Mouse (Mus musculus): ENCODE measurements around the gene Olfr504. TPM values are rescaled to one million over a fixed set of nuclear protein-coding genes. Genes with fewer than 3 reads are reported as not detected.
"Not testable (repeated sequence)": the region's sequence is repeated elsewhere in the genome, so short reads cannot be mapped to it uniquely, and the experiment has no call there.

Olfr504 gene
- total RNA-seq (2021) = not detected
- long read RNA-seq, experiment 1 = 0 reads
- long read RNA-seq, experiment 2 = 0 reads

DNA sequence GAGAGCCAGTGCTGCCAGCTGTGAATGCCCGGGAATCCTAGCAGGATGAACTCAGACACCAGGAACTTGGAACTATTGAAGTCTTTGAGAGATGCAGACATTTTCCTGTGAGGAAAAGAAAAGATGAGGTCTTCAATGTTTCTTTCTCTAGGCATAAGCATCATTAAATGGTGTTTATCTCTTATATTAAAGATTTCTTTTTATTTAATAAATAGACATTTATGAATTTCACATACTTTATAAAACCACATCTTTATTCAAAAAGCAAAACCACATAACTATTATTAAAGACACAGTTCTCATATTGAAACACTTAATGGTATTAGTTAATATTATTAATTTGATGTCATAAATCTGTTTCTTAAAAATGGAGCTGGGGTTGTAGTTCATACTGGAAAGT is at the start of gene Olfr504:
TSS of gene Olfr504 (minus strand) at position 101 of the 400 bp plus-strand sequence.
- TF ChIP-seq CTCF (conservative IDR thresholded peaks at IDR 0.05) = no peak
- Histone ChIP-seq H3K27ac (no peak within 1 kb of the TSS), H3K4me3 (no peak within 1 kb of the TSS)
- DNase-seq (ENCODE audit: low spot score in 2 of 2) = no peak

DNA sequence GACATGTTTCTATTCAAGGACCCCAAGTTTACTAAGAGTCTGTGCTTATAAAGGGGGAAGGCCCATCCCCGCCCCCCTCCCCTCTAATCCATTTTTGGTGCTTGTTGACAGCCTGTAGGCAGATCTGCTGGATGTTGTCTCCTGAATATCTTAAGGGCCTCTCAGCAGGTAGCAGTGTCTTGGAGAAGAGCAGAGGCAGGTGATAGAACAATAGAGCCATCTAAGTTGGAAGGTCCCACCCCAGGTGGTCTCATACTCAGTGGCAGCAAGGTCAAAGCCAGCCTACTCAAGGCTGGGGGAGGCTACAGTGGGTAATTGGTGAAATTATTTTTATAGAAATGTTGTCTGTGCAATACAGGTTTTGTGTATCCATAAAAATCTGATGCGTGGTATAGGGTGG is 48.5 kb upstream of the Olfr504 start:
- DNase-seq (ENCODE audit: low spot score in 2 of 2) = no peak
- TF ChIP-seq CTCF (conservative IDR thresholded peaks at IDR 0.05) = no peak
- Histone ChIP-seq H3K27ac (no peak overlapping the region), H3K4me3 (no peak overlapping the region)

DNA sequence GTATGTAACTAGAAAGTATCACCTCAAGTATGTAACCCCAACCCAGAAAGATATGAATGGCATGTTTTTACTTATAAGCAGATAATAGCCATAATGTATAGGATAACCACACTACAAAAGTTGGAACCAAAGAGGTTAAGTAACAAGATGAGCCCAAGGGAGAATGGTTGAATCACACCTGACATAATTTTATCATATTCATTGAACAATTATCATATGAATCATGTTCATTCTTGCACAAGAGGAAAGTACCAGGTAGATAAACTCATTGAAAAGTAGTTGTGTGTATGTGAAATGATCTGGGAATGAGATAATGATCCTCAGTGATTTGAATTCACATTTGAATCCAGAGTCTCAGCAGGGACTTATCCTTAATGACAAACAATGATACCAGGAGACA is 44.9 kb upstream of the Olfr504 start, which contains the start of gene Olfr506:
TSS of gene Olfr506 (plus strand) at position 301 of the 400 bp plus-strand sequence.
- H3K4me3 ChIP-seq = no peak within 1 kb of the TSS
- H3K27ac ChIP-seq = no peak within 1 kb of the TSS
- TF ChIP-seq CTCF (conservative IDR thresholded peaks at IDR 0.05) = no peak
- no peak for DNase-seq (ENCODE audit: low spot score in 2 of 2)

DNA sequence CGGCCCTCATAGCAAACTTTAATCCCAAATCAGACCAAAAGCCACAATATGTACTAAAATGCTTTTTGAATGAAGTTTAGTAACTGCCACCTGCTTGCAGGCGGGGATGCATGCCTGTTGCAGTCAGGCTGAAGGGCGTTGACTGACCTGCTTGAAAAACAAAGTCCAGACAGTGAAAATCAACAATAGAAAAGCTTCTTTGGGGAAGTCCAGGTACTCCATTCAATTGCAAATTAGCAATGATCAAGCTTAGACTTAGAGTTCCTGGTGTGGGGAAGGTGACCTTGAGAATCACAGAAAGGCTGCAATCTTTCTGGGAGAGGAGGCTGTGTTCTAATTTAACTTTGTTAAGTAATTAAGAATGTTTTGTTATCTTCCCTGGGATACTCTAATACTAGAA is 36.3 kb upstream of the Olfr504 start:
- not testable (repeated sequence) for H3K27ac ChIP-seq; DNase-seq (ENCODE audit: low spot score in 2 of 2); H3K4me3 ChIP-seq

DNA sequence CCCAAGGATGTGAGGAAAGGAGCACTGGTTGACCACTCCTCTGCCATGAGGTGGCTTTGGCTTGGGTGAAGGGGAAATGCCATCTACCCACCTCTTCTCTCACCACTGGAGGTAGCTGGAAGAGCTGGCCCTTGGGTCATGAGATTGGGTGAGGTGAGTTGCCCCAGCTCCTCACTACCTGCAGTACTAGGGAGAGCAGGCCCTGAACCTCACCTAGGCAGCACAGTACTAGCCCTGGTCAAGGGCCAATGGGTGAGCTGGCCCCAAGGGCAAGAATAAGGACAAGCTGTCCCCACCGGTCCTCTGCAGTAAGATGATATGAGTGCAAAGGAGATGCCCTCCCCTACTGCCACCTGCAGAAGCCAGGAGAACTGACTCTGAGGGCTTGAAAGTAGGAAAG is 24.2 kb upstream of the Olfr504 start:
- TF ChIP-seq CTCF (conservative IDR thresholded peaks at IDR 0.05) = no peak
- H3K4me3 ChIP-seq = no peak overlapping the region

DNA sequence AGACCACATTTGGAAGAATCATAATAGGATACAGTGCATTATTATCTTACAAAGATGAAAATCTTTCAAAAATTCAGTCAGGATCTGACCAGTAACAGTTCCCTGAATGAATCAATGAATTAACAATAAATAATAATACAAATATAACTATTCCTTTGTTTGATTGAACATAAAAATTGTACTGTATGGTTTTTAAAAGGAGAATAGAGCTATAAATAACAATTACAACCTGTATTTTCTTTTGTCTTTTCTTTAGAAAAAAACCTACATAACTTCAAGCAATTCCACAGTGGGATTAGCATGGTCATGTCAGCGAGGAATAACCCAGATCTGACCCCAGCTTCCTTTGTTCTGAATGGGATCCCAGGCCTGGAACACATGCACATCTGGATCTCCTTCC is 21.4 kb downstream of the Olfr504 start, which contains the start of gene Olfr503:
TSS of gene Olfr503 (plus strand) at position 301 of the 400 bp plus-strand sequence.
- not testable (repeated sequence) for H3K4me3 ChIP-seq; H3K27ac ChIP-seq; DNase-seq (ENCODE audit: low spot score in 2 of 2)

More for the DNA sequence above, 24.2 kb upstream of the Olfr504 start:
- no peak for DNase-seq (ENCODE audit: low spot score in 2 of 2)
- H3K27ac ChIP-seq = no peak overlapping the region

DNA sequence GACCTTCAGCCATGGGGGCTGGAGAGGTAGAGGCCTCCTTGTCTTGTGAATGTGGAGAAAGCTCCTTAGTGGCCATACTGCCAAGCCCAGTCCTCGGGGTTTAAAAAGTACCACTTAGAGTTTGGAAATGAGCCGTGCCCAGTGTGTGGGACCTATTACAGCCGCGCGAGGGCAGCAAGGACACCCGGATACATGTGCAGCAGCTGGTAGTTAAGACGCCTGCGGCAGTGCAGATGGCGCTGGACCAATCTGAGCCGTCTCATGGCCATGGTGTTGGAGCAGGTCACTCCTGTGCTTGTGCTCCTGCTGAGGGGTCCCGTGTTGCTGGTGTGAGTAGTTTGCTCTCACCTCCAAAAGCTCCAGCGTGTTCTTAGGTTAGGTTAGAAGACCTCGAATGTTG is 23.2 kb downstream of the Olfr504 start:
- DNase-seq (ENCODE audit: low spot score in 2 of 2) = no peak
- no peak for TF ChIP-seq CTCF (conservative IDR thresholded peaks at IDR 0.05)
- Histone ChIP-seq H3K27ac (no peak overlapping the region), H3K4me3 (no peak overlapping the region)

DNA sequence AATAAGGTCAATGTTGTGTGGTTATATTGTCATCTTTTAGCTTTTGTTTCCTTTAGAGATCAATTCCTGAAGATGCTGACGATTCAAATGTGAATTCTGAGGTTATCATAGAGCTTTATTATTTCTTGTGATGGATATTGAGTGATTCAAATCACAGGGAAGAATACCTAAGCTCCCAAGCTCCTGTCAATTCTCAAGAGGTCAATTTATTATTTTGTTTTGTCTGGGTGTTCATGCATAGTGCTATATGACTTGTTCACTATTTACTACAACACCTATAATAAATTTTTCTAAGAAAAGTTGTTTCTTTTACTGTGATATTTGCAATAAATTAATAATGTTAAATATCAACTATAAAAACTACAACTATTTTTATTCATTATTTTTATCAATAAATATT is 40.6 kb downstream of the Olfr504 start, which contains the start of gene Olfr502:
TSS of gene Olfr502 (minus strand) at position 101 of the 400 bp plus-strand sequence.
- no peak for TF ChIP-seq CTCF (conservative IDR thresholded peaks at IDR 0.05)
- H3K27ac ChIP-seq = no peak within 1 kb of the TSS
- no peak within 1 kb of the TSS for H3K4me3 ChIP-seq
- DNase-seq (ENCODE audit: low spot score in 2 of 2) = no peak

Other genes with a start within 250 kb of the Olfr504 start
- gene Olfr492, start 242.1 kb downstream of the Olfr504 start, total RNA-seq (2021) = not detected
- not detected for gene Olfr493, start 218.8 kb downstream of the Olfr504 start, total RNA-seq (2021)
- gene Olfr494, start 200.5 kb downstream of the Olfr504 start, total RNA-seq (2021) = not detected
- gene Olfr495, start 172.6 kb downstream of the Olfr504 start, total RNA-seq (2021) = not detected
- not detected for gene Olfr497, start 145.4 kb downstream of the Olfr504 start, total RNA-seq (2021)
- gene Olfr498, start 100.5 kb downstream of the Olfr504 start, total RNA-seq (2021) = not detected
- not detected for gene Olfr502, start 40.7 kb downstream of the Olfr504 start, total RNA-seq (2021)
- not detected for gene Olfr503, start 21.3 kb downstream of the Olfr504 start, total RNA-seq (2021)
- gene Olfr506, start 45.0 kb upstream of the Olfr504 start, total RNA-seq (2021) = not detected
- not detected for gene Olfr507, start 56.0 kb upstream of the Olfr504 start, total RNA-seq (2021)
- gene Olfr508, start 64.2 kb upstream of the Olfr504 start, total RNA-seq (2021) = not detected
- not detected for gene Olfr509, start 86.1 kb upstream of the Olfr504 start, total RNA-seq (2021)
- not detected for gene Olfr510, start 100.6 kb upstream of the Olfr504 start, total RNA-seq (2021)
- gene Olfr512, start 147.5 kb upstream of the Olfr504 start, total RNA-seq (2021) = not detected
- gene Olfr513, start 185.2 kb upstream of the Olfr504 start, total RNA-seq (2021) = not detected

Data from layer of hippocampus, adult 2 months (tissue).